Mouse (Mus musculus): ENCODE data around the gene Fars2.

Fars2 gene

GRCm38 (mm10) chr13:36731931-36732461 lies 614.8 kb downstream of the Fars2 start:
- DNase-seq (ENCODE audit: low read depth) = no peak

GRCm38 (mm10) chr13:36732891-36733490 lies 615.8 kb downstream of the Fars2 start:
- no peak for DNase-seq (ENCODE audit: low read depth)

- DNase-seq (ENCODE audit: low read depth) = no peak
Measured at GRCm38 (mm10) chr13:36733566-36733965, 616.4 kb downstream of the Fars2 start.

GRCm38 (mm10) chr13:36733989-36734690 lies 616.9 kb downstream of the Fars2 start:
- DNase-seq (ENCODE audit: low read depth) = no peak

- no peak for DNase-seq (ENCODE audit: low read depth)
Measured at GRCm38 (mm10) chr13:36734731-36735571, 617.7 kb downstream of the Fars2 start, which contains the start of gene Nrn1. Gene Nrn1 (minus strand): TSS chr13:36735131.

GRCm38 (mm10) chr13:36735901-36736618 lies 618.8 kb downstream of the Fars2 start:
- DNase-seq (ENCODE audit: low read depth) = no peak

GRCm38 (mm10) chr13:36736619-36736996 lies 619.4 kb downstream of the Fars2 start:
- peak; percentile 65 for DNase-seq (ENCODE audit: low read depth)

GRCm38 (mm10) chr13:36750056-36750455 lies 632.8 kb downstream of the Fars2 start:
- no peak for DNase-seq (ENCODE audit: low read depth)

- no peak for DNase-seq (ENCODE audit: low read depth)
Measured at GRCm38 (mm10) chr13:36751861-36752260, 634.6 kb downstream of the Fars2 start.

- no peak for DNase-seq (ENCODE audit: low read depth)
Measured at GRCm38 (mm10) chr13:36766801-36767200, 649.6 kb downstream of the Fars2 start.
